ENCODE assay signal across 23 mouse cellular contexts in the genomic region with DNA sequence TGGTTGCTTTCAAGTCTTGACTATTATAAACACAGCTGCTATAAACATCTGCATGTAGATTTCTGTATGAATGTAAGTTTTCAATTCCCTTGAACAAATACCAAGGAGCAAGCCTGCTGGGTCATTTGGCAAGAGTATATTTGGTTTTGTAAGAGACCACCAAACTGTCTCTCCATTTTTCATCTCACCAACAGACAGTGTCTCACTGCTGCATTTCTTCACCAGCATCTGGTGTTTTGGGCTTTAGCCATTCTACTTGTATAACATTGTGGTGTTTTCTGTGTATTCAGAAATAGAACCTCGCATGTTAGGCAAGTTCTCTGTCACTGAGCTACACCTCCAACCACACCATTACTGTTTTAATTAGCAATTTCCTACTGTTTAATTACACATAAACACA. TPM values are rescaled to one million over a fixed set of nuclear protein-coding genes. Genes with fewer than 3 reads are reported as not detected.
DNase-seq lines count a peak whose midpoint lies in the region; ATAC-seq and TF ChIP-seq lines count a peak whose summit lies in the region.
"Had no signal": no experiment of that assay in that cellular context is flagged by ENCODE, and none has a peak within 500 bp of the region (broad histone marks: within the 10 kb centered on the region; RNA-seq: fewer than 3 reads in every experiment).

No protein-coding gene starts in this region.

- no peak overlapping the region for H3K4me2 ChIP-seq in forebrain, embryonic 13.5 days
- no peak overlapping the region for H3K4me2 ChIP-seq in lung, embryonic 14.5 days
- H3K4me2 ChIP-seq in stomach, embryonic 15.5 days = no peak overlapping the region
- no peak overlapping the region for H3K4me2 ChIP-seq in stomach, postnatal 0 days (replicated peaks; ENCODE audit: low read depth)
- H3K4me2 ChIP-seq: embryonic facial prominence, embryonic 15.5 days; heart, embryonic 13.5 days; hindbrain, embryonic 12.5 days had no signal

- DNase-seq in forebrain, embryonic 10.5 days (ENCODE audit: extremely low spot score, low spot score) = no peak
- DNase-seq in gastrocnemius, adult 2 months = no peak
- no peak for DNase-seq in gastrocnemius, postnatal 10 days
- peak; percentile 76 for DNase-seq in lung, embryonic 14.5 days
- DNase-seq in lung, postnatal 14 days = no peak
- no peak for DNase-seq in stomach, postnatal 0 days (ENCODE audit: low spot score)
- DNase-seq: adrenal gland, adult 8-10 months; adrenal gland, postnatal 36 days; B cell, adult 2 months; cerebellum, adult 11 months; cerebellum, adult 8-10 months; cerebellum, postnatal 14 days; embryo, embryonic 11 days; gastrocnemius, postnatal 25 days; heart, postnatal 36 days had no signal

- H3K27me3 ChIP-seq in forebrain, embryonic 13.5 days = no peaks in the 10 kb centered on the region
- H3K27me3 ChIP-seq in forebrain, embryonic 10.5 days (ENCODE audit: poor library complexity, severe bottlenecking) = no peaks in the 10 kb centered on the region
- H3K27me3 ChIP-seq in lung, embryonic 14.5 days (ENCODE audit: insufficient read depth, low read length) = no peaks in the 10 kb centered on the region
- no peaks in the 10 kb centered on the region for H3K27me3 ChIP-seq in stomach, embryonic 15.5 days (replicated peaks)
- no peaks in the 10 kb centered on the region for H3K27me3 ChIP-seq in stomach, postnatal 0 days (ENCODE audit: control insufficient read depth, insufficient read depth, low read length)
- H3K27me3 ChIP-seq: embryonic facial prominence, embryonic 15.5 days; heart, embryonic 13.5 days; hindbrain, embryonic 12.5 days had no signal

- ATAC-seq in forebrain, embryonic 13.5 days = peak; percentile 13; the same call in 1 of the 2 replicates
- peak; percentile 30; the same call in 1 of the 2 replicates for ATAC-seq in lung, embryonic 14.5 days (ENCODE audit: insufficient read depth)
- ATAC-seq in stomach, embryonic 15.5 days (ENCODE audit: insufficient read depth, low FRiP score, low read depth) = no peak
- ATAC-seq in stomach, postnatal 0 days (ENCODE audit: low FRiP score, low TSS enrichment) = no peak
- ATAC-seq: hindbrain, embryonic 16.5 days had no signal

- H3K9me3 ChIP-seq in forebrain, embryonic 13.5 days (replicated peaks) = no peaks in the 10 kb centered on the region
- no peaks in the 10 kb centered on the region for H3K9me3 ChIP-seq in forebrain, embryonic 10.5 days
- H3K9me3 ChIP-seq in lung, embryonic 14.5 days (ENCODE audit: low read depth, low read length) = no peaks in the 10 kb centered on the region
- no peaks in the 10 kb centered on the region for H3K9me3 ChIP-seq in stomach, embryonic 15.5 days
- no peaks in the 10 kb centered on the region for H3K9me3 ChIP-seq in stomach, postnatal 0 days (ENCODE audit: control insufficient read depth, low read length)
- H3K9me3 ChIP-seq: embryonic facial prominence, embryonic 15.5 days; G1E; heart, embryonic 13.5 days; hindbrain, embryonic 12.5 days had no signal

- no peak overlapping the region for H3K9ac ChIP-seq in forebrain, embryonic 13.5 days
- H3K9ac ChIP-seq in lung, embryonic 14.5 days = no peak overlapping the region
- H3K9ac ChIP-seq in stomach, embryonic 15.5 days = no peak overlapping the region
- no peak overlapping the region for H3K9ac ChIP-seq in stomach, postnatal 0 days (ENCODE audit: low read length)
- H3K9ac ChIP-seq: embryonic facial prominence, embryonic 15.5 days; heart, embryonic 13.5 days; hindbrain, embryonic 12.5 days had no signal

- TF ChIP-seq EP300 in stomach, postnatal 0 days (optimal IDR thresholded peaks at IDR 0.05) = no peak

- no peaks in the 10 kb centered on the region for H3K36me3 ChIP-seq in forebrain, embryonic 13.5 days (ENCODE audit: poor library complexity, severe bottlenecking)
- no peaks in the 10 kb centered on the region for H3K36me3 ChIP-seq in forebrain, embryonic 10.5 days (replicated peaks)
- no peaks in the 10 kb centered on the region for H3K36me3 ChIP-seq in lung, embryonic 14.5 days (ENCODE audit: insufficient read depth)
- H3K36me3 ChIP-seq in stomach, embryonic 15.5 days = no peaks in the 10 kb centered on the region
- H3K36me3 ChIP-seq in stomach, postnatal 0 days (ENCODE audit: control insufficient read depth, insufficient read depth, low read length) = no peaks in the 10 kb centered on the region
- H3K36me3 ChIP-seq: embryonic facial prominence, embryonic 15.5 days; G1E; heart, embryonic 13.5 days; hindbrain, embryonic 12.5 days had no signal

- H3K27ac ChIP-seq in forebrain, embryonic 13.5 days = no peak overlapping the region
- H3K27ac ChIP-seq in forebrain, embryonic 10.5 days = no peak overlapping the region
- H3K27ac ChIP-seq in gastrocnemius, adult 2 months = peak overlapping the region; percentile 49; the same call in 1 of the 2 replicates
- no peak overlapping the region for H3K27ac ChIP-seq in lung, embryonic 14.5 days (ENCODE audit: low read depth)
- H3K27ac ChIP-seq in stomach, embryonic 15.5 days = peak overlapping the region; percentile 71; the same call in 1 of the 2 replicates
- H3K27ac ChIP-seq in stomach, postnatal 0 days (replicated peaks) = no peak overlapping the region
- H3K27ac ChIP-seq: hindbrain, embryonic 12.5 days had no signal

- TF ChIP-seq CTCF in gastrocnemius, adult 2 months (IDR thresholded peaks at IDR 0.05) = no peak
- TF ChIP-seq CTCF in lung, embryonic 14.5 days (IDR thresholded peaks at IDR 0.05; ENCODE audit: low read depth) = no peak
- TF ChIP-seq CTCF in stomach, postnatal 0 days (IDR thresholded peaks at IDR 0.05; ENCODE audit: low read depth) = no peak

- intact Hi-C loops in gastrocnemius, adult 2 months (cut with DNase I) = no loop called here

- peaks cover 24% of the 10 kb centered on the region for H3K4me1 ChIP-seq in forebrain, embryonic 13.5 days
- H3K4me1 ChIP-seq in forebrain, embryonic 10.5 days = peaks cover 15% of the 10 kb centered on the region
- H3K4me1 ChIP-seq in lung, embryonic 14.5 days (ENCODE audit: insufficient read depth) = peaks cover 16% of the 10 kb centered on the region; the same call in 1 of the 2 replicates
- peaks cover 12% of the 10 kb centered on the region for H3K4me1 ChIP-seq in stomach, embryonic 15.5 days
- no peaks in the 10 kb centered on the region for H3K4me1 ChIP-seq in stomach, postnatal 0 days (replicated peaks; ENCODE audit: control insufficient read depth, insufficient read depth)

- WGBS in forebrain, embryonic 13.5 days = 63% methylated on average over 1 of the region's 1 CpGs
- 97% methylated on average over 1 of the region's 1 CpGs for WGBS in forebrain, embryonic 10.5 days
- 53% methylated on average over 1 of the region's 1 CpGs for WGBS in lung, embryonic 14.5 days
- 60% methylated on average over 1 of the region's 1 CpGs for WGBS in stomach, embryonic 15.5 days
- 83% methylated on average over 1 of the region's 1 CpGs for WGBS in stomach, postnatal 0 days

- no peak overlapping the region for H3K4me3 ChIP-seq in forebrain, embryonic 13.5 days
- H3K4me3 ChIP-seq in forebrain, embryonic 10.5 days = no peak overlapping the region
- no peak overlapping the region for H3K4me3 ChIP-seq in gastrocnemius, adult 2 months
- H3K4me3 ChIP-seq in lung, embryonic 14.5 days (ENCODE audit: low read depth, low read length) = no peak overlapping the region
- H3K4me3 ChIP-seq in stomach, embryonic 15.5 days (replicated peaks) = no peak overlapping the region
- H3K4me3 ChIP-seq in stomach, postnatal 0 days (ENCODE audit: low read depth, low read length) = no peak overlapping the region
- H3K4me3 ChIP-seq: embryonic facial prominence, embryonic 15.5 days; erythroblast, embryonic 14.5 days; heart, embryonic 13.5 days; hindbrain, embryonic 12.5 days had no signal

RNA-seq across cellular contexts. Expression of a gene that starts 46.6 kb away (rescaled TPM):
- 4.5 and 4.9 TPM in 2 replicates for polyA plus RNA-seq in forebrain, embryonic 13.5 days (2015; fragmentation: Nextera tagmentation; extraction: Ambion mirVana)
- polyA plus RNA-seq in forebrain, embryonic 10.5 days (2016; fragmentation: Nextera tagmentation; extraction: Ambion mirVana) = 4.6 and 4.8 TPM in 2 replicates
- total RNA-seq in gastrocnemius, adult 2 months (2021) = 1 to 10 TPM; 7.9 to 8.5 TPM
- total RNA-seq in gastrocnemius, postnatal 10 days (2021) = 10 to 100 TPM; 14.2 to 21.4 TPM
- 9.3 and 12.9 TPM in 2 replicates for polyA plus RNA-seq in lung, embryonic 14.5 days (2014; fragmentation: Nextera tagmentation; extraction: Ambion mirVana)
- 14.7 and 15.4 TPM in 2 replicates for polyA plus RNA-seq in stomach, embryonic 15.5 days (2015; fragmentation: Nextera tagmentation; extraction: Ambion mirVana)
- 13.1 and 14.7 TPM in 2 replicates for polyA plus RNA-seq in stomach, postnatal 0 days (2015; fragmentation: Nextera tagmentation; extraction: Ambion mirVana)

Comparison
In these comparisons a context has a peak if more than half of its experiments do, and no peak if none do; other contexts are left out.
1. H3K27ac ChIP-seq: peak in gastrocnemius, adult 2 months (single experiment) and stomach, embryonic 15.5 days (single experiment); none in forebrain, embryonic 13.5 days (single experiment), forebrain, embryonic 10.5 days (single experiment), lung, embryonic 14.5 days (single experiment) and stomach, postnatal 0 days (single experiment).
2. ATAC-seq: peak in forebrain, embryonic 13.5 days (single experiment) and lung, embryonic 14.5 days (single experiment); none in stomach, embryonic 15.5 days (single experiment) and stomach, postnatal 0 days (single experiment).